In the genomic region with DNA sequence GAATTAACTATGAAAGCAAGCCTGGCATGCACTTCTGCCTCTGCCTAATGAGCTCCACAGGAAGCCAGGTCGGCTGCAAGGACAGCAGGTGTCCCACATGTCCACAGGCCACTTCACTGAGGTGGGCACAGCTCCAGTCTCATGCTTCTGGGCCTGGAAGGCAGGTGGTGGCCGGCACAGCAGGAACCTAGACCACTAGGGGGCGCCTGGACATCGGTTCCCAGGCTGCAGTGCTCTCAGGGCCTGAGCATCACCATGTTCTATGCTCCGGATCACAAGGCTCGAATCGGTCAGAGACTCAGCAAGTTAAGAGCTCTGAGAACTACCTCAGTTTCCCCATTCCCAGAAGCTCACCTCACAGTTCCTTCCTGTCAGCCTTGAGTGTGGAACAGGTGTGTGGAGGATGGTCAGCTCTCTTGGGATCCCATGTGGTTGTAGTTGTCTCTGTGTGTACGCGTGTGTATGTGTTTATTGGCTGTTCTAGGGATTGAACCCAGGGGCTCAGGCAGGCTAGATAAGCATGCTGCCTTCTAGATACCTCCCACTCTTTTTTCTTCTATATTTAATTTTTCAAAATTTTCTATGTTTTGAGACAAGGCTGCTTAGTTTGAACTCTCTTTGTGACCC, we compare ENCODE assay signal across 8 mouse cellular contexts.
DNase-seq lines count a peak whose midpoint lies in the region; ATAC-seq lines count a peak whose summit lies in the region.

No protein-coding gene starts in this region.

- no peak overlapping the region for H3K27ac ChIP-seq in hindbrain, embryonic 16.5 days (ENCODE audit: low read depth, low read length)

- H3K27me3 ChIP-seq in hindbrain, embryonic 16.5 days (replicated peaks; ENCODE audit: control insufficient read depth, insufficient read depth, low read length) = no peaks in the 10 kb centered on the region

- H3K9ac ChIP-seq in hindbrain, embryonic 16.5 days (ENCODE audit: low read depth, low read length) = no peak overlapping the region

- WGBS in hindbrain, embryonic 16.5 days = 32% methylated on average over 9 of the region's 9 CpGs

- ATAC-seq in hindbrain, embryonic 16.5 days = peak; percentile 92

- no peaks in the 10 kb centered on the region for H3K4me1 ChIP-seq in hindbrain, embryonic 16.5 days (ENCODE audit: control insufficient read depth, insufficient read depth, low read depth, low read length)

- peak; percentile 76 for DNase-seq in R1 (ENCODE audit: low read depth, low spot score)
- peak; percentile 94 for DNase-seq in cerebellum, adult 9-11 months
- peak; percentile 58 to 76 for DNase-seq in frontal cortex, postnatal 14 days (ENCODE audit: low spot score in 2 of 2)
- peak; percentile 61 for DNase-seq in left cerebral cortex, adult 11 months (ENCODE audit: low spot score)
- peak; percentile 60 to 75 for DNase-seq in lung, postnatal 4 days
- DNase-seq in right cerebral cortex, postnatal 10 days (ENCODE audit: low spot score in 2 of 2) = peak; percentile 86 to 88
- peak; percentile 70 for DNase-seq in urinary bladder, postnatal 14 days (ENCODE audit: low spot score)

- H3K4me3 ChIP-seq in hindbrain, embryonic 16.5 days (ENCODE audit: low read length) = no peak overlapping the region

- H3K36me3 ChIP-seq in hindbrain, embryonic 16.5 days (ENCODE audit: control insufficient read depth, insufficient read depth, low read length) = no peaks in the 10 kb centered on the region

- no peaks in the 10 kb centered on the region; the same call in 1 of the 2 replicates for H3K9me3 ChIP-seq in hindbrain, embryonic 16.5 days (ENCODE audit: control insufficient read depth, low read length)

- no peak overlapping the region for H3K4me2 ChIP-seq in hindbrain, embryonic 16.5 days (ENCODE audit: low read length)
